Mouse (Mus musculus) gonadal fat pad, adult 2 months (tissue): ENCODE results near the gene Iqcj. TPM values are rescaled to one million over a fixed set of nuclear protein-coding genes. Genes with fewer than 3 reads are reported as not detected.

Experiments used
- DNase-seq: peaks from one replicate; pipeline ENCODE4 v3.0.0-alpha.2; 2012; ENCODE audit warnings: low read depth
- polyA plus RNA-seq: library from polyadenylated mRNA; depleted of rRNA; stranded (reverse); fragments of >200 nt; gene quantifications from 2 replicates; pipeline ENCODE4 v1.2.3, GENCODE M21; 2012; rRNA removed

Iqcj gene
- not detected in 2 replicates for polyA plus RNA-seq

- no peak for DNase-seq
Measured at GRCm38 (mm10) chr3:67892026-67892705, at the start of gene Iqcj, which contains the start of gene Iqschfp. Iqcj (plus strand) TSS chr3:67892220. Iqschfp (plus strand) TSS chr3:67892232.

GRCm38 (mm10) chr3:67852397-67852796 is 39.6 kb upstream of the Iqcj start:
- DNase-seq = no peak

GRCm38 (mm10) chr3:67861524-67861923 is 30.5 kb upstream of the Iqcj start:
- DNase-seq = no peak

- no peak for DNase-seq
Measured at GRCm38 (mm10) chr3:67867420-67868065, 24.5 kb upstream of the Iqcj start.

GRCm38 (mm10) chr3:67869424-67869823 is 22.6 kb upstream of the Iqcj start:
- peak; percentile 60 for DNase-seq

GRCm38 (mm10) chr3:67877253-67877652 is 14.8 kb upstream of the Iqcj start:
- DNase-seq = no peak

- no peak for DNase-seq
Measured at GRCm38 (mm10) chr3:67884335-67884734, 7.7 kb upstream of the Iqcj start.

- DNase-seq = no peak
Measured at GRCm38 (mm10) chr3:67886176-67886575, 5.8 kb upstream of the Iqcj start.

GRCm38 (mm10) chr3:67887251-67887650 is 4.8 kb upstream of the Iqcj start:
- no peak for DNase-seq

- DNase-seq = no peak
Measured at GRCm38 (mm10) chr3:67892768-67893167, 748 bp downstream of the Iqcj start.

GRCm38 (mm10) chr3:67902517-67902916 is 10.5 kb downstream of the Iqcj start:
- DNase-seq = no peak

GRCm38 (mm10) chr3:67908586-67908985 is 16.6 kb downstream of the Iqcj start:
- no peak for DNase-seq

- DNase-seq = no peak
Measured at GRCm38 (mm10) chr3:67918098-67918497, 26.1 kb downstream of the Iqcj start.

- DNase-seq = no peak
Measured at GRCm38 (mm10) chr3:67918634-67919259, 26.7 kb downstream of the Iqcj start.

- DNase-seq = no peak
Measured at GRCm38 (mm10) chr3:67923095-67923494, 31.1 kb downstream of the Iqcj start.

- no peak for DNase-seq
Measured at GRCm38 (mm10) chr3:67925453-67925852, 33.4 kb downstream of the Iqcj start.

GRCm38 (mm10) chr3:67930424-67931133 is 38.6 kb downstream of the Iqcj start:
- DNase-seq = no peak

- DNase-seq = no peak
Measured at GRCm38 (mm10) chr3:67931181-67931580, 39.2 kb downstream of the Iqcj start.

- no peak for DNase-seq
Measured at GRCm38 (mm10) chr3:67931914-67932313, 39.9 kb downstream of the Iqcj start.

GRCm38 (mm10) chr3:67935829-67936228 is 43.8 kb downstream of the Iqcj start:
- DNase-seq = no peak

GRCm38 (mm10) chr3:67947000-67947399 is 55.0 kb downstream of the Iqcj start:
- no peak for DNase-seq

- DNase-seq = peak; percentile 4
Measured at GRCm38 (mm10) chr3:67952517-67952940, 60.5 kb downstream of the Iqcj start.
